Mouse (Mus musculus) kidney, adult 2 months (tissue): Measurements from ENCODE around the gene Abcd1.

Experiments used
- CTCF ChIP-seq: fragments of 200-500 bp; conservative IDR thresholded peaks from 2 replicates; pipeline ENCODE4 v1.5.1; 2011; ENCODE audit warnings: low read depth, mild to moderate bottlenecking, control low read depth, low read length, moderate library complexity, mixed read lengths; ENCODE audit not compliant: insufficient read depth, insufficient read length
- POLR2A ChIP-seq: fragments of 200-500 bp; IDR thresholded peaks from one replicate; pipeline ENCODE4 v1.6.1; 2011; ENCODE audit warnings: low read depth, low read length, control low read depth

- TF ChIP-seq CTCF (no peak), POLR2A (no peak)
These were observed 70.2 kb downstream of the Abcd1 start, which contains the start of the genes Idh3g and Ssr4 for GRCm38 (mm10) chrX:73786364-73787224.
